Mouse (Mus musculus) CH12.LX (cell line): ENCODE data around the gene Fam69a. TPM values are rescaled to one million over a fixed set of nuclear protein-coding genes. Genes with fewer than 3 reads are reported as not detected.

Source experiments
- DNase-seq: peaks from one replicate; pipeline ENCODE4 v3.0.0-alpha.2; 2013; ENCODE audit errors: extremely low read depth
- H3K27ac ChIP-seq: 2 replicates; pipeline ENCODE4 v1.5.1; 2012; ENCODE audit warnings: low read depth, mild to moderate bottlenecking, control low read depth, moderate library complexity; ENCODE audit not compliant: insufficient read depth
- H3K27me3 ChIP-seq: replicated peaks from 2 replicates; pipeline ENCODE3; 2012; ENCODE audit warnings: inconsistent platforms
- H3K36me3 ChIP-seq, 2 experiments: replicated peaks in 1 of 2; 2 replicates each; pipeline versions ENCODE3 to v1.6.1; 2012; ENCODE audit warnings: inconsistent platforms in 1 of 2, low read length in 1 of 2, mild to moderate bottlenecking in 1 of 2, mixed read lengths in 1 of 2, moderate library complexity in 1 of 2; ENCODE audit not compliant: control insufficient read depth in 1 of 2, insufficient read depth in 1 of 2
- H3K4me1 ChIP-seq, 2 experiments: 2 replicates each; pipeline ENCODE4 v1.6.1; 2012; ENCODE audit warnings: inconsistent platforms in 1 of 2, moderate library complexity in 1 of 2; ENCODE audit not compliant: insufficient read depth in 2 of 2, control insufficient read depth in 1 of 2
- H3K4me2 ChIP-seq: 2 replicates; pipeline ENCODE4 v1.6.1; 2012; ENCODE audit warnings: low read depth, mild to moderate bottlenecking, control low read depth; ENCODE audit not compliant: poor library complexity, insufficient read depth, severe bottlenecking
- H3K4me3 ChIP-seq, 3 experiments: fragments of 150-350 bp in 1 of 3; sonication (generic) in 1 of 3; replicated peaks in 1 of 3; 2 replicates each; pipeline versions ENCODE3 to v1.5.1; 2011 to 2012; ENCODE audit warnings: low read depth in 2 of 3, low read length in 2 of 3, mild to moderate bottlenecking in 2 of 3, moderate library complexity in 2 of 3, control low read depth in 1 of 3, improper control_type of control experiment in 1 of 3, inconsistent platforms in 1 of 3, mixed read lengths in 1 of 3; ENCODE audit not compliant: poor library complexity in 1 of 3
- H3K79me2 ChIP-seq: replicated peaks from 2 replicates; pipeline ENCODE4 v1.6.1; 2012; ENCODE audit warnings: mild to moderate bottlenecking, moderate library complexity; ENCODE audit not compliant: control insufficient read depth, poor library complexity, insufficient read depth, severe bottlenecking; ENCODE audit errors: extremely low read depth
- H3K9ac ChIP-seq: 2 replicates; pipeline ENCODE4 v1.6.1; 2012; ENCODE audit warnings: low read depth, mild to moderate bottlenecking, control low read depth, moderate library complexity; ENCODE audit not compliant: insufficient read depth
- H3K9me3 ChIP-seq: replicated peaks from 2 replicates; pipeline ENCODE3; 2012; ENCODE audit warnings: low read length, inconsistent platforms, mixed read lengths
- BHLHE40 ChIP-seq: IDR thresholded peaks from 2 replicates; pipeline ENCODE4 v1.6.1; 2011; ENCODE audit warnings: mild to moderate bottlenecking, low read depth, low read length, improper control_type of control experiment
- CHD1 ChIP-seq: IDR thresholded peaks from 2 replicates; pipeline ENCODE4 v1.6.1; 2012; ENCODE audit warnings: low read depth, low read length, improper control_type of control experiment, inconsistent platforms
- E2F4 ChIP-seq: IDR thresholded peaks from 2 replicates; pipeline ENCODE4 v1.6.1; 2011; ENCODE audit warnings: low read depth, low read length, improper control_type of control experiment; ENCODE audit not compliant: insufficient replicate concordance
- ELF1 ChIP-seq: IDR thresholded peaks from 2 replicates; pipeline ENCODE4 v1.6.1; 2014; ENCODE audit warnings: low read depth, mild to moderate bottlenecking, inconsistent platforms, low read length, improper control_type of control experiment
- EP300 ChIP-seq: IDR thresholded peaks from 2 replicates; pipeline ENCODE4 v1.6.1; 2011; ENCODE audit warnings: low read length, improper control_type of control experiment
- ETS1 ChIP-seq: conservative IDR thresholded peaks from 2 replicates; pipeline ENCODE4 v1.6.1; 2012; ENCODE audit warnings: low read depth, mild to moderate bottlenecking, inconsistent platforms, low read length, improper control_type of control experiment, moderate library complexity
- IRF4 ChIP-seq: IDR thresholded peaks from 2 replicates; pipeline ENCODE4 v1.6.1; 2014; ENCODE audit warnings: low read depth, mild to moderate bottlenecking, inconsistent platforms, low read length, improper control_type of control experiment
- JUN ChIP-seq: IDR thresholded peaks from 2 replicates; pipeline ENCODE4 v1.6.1; 2011; ENCODE audit warnings: low read depth, mild to moderate bottlenecking, low read length, improper control_type of control experiment, moderate library complexity; ENCODE audit not compliant: insufficient read depth
- MAX ChIP-seq: IDR thresholded peaks from 2 replicates; pipeline ENCODE4 v1.6.1; 2011; ENCODE audit warnings: low read length, improper control_type of control experiment
- MAZ ChIP-seq: IDR thresholded peaks from 2 replicates; pipeline ENCODE4 v1.6.1; 2012; ENCODE audit warnings: low read depth, mild to moderate bottlenecking, inconsistent platforms, low read length, improper control_type of control experiment, moderate library complexity
- MEF2A ChIP-seq: IDR thresholded peaks from 2 replicates; pipeline ENCODE4 v1.6.1; 2014; ENCODE audit warnings: low read depth, mild to moderate bottlenecking, inconsistent platforms, low read length, improper control_type of control experiment, borderline replicate concordance
- NELFE ChIP-seq: IDR thresholded peaks from 2 replicates; pipeline ENCODE4 v1.6.1; 2011; ENCODE audit warnings: low read depth, low read length, improper control_type of control experiment
- PAX5 ChIP-seq: IDR thresholded peaks from 2 replicates; pipeline ENCODE4 v1.6.1; 2012; ENCODE audit warnings: low read length, inconsistent platforms, mixed read lengths
- POLR2A ChIP-seq: IDR thresholded peaks from 2 replicates; pipeline ENCODE4 v1.6.1; 2011; ENCODE audit warnings: low read depth, mild to moderate bottlenecking, improper control_type of control experiment, low read length
- POLR2AphosphoS2 ChIP-seq: IDR thresholded peaks from 2 replicates; pipeline ENCODE4 v1.6.1; 2011; ENCODE audit warnings: low read depth, low read length, improper control_type of control experiment
- TBP ChIP-seq: conservative IDR thresholded peaks from 2 replicates; pipeline ENCODE4 v1.6.1; 2011; ENCODE audit warnings: low read depth, low read length, improper control_type of control experiment
- UBTF ChIP-seq: IDR thresholded peaks from 2 replicates; pipeline ENCODE4 v1.6.1; 2012; ENCODE audit warnings: low read depth, mild to moderate bottlenecking, inconsistent platforms, low read length, improper control_type of control experiment, moderate library complexity
- USF1 ChIP-seq: IDR thresholded peaks from 2 replicates; pipeline ENCODE4 v1.6.1; 2014; ENCODE audit warnings: low read depth, mild to moderate bottlenecking, inconsistent platforms, low read length, improper control_type of control experiment
- ZKSCAN1 ChIP-seq: IDR thresholded peaks from 2 replicates; pipeline ENCODE4 v1.6.1; 2012; ENCODE audit warnings: low read depth, inconsistent platforms, low read length, improper control_type of control experiment, borderline replicate concordance
- ZMIZ1 ChIP-seq: IDR thresholded peaks from 2 replicates; pipeline ENCODE4 v1.6.1; 2012; ENCODE audit warnings: low read depth, mild to moderate bottlenecking, inconsistent platforms, low read length, improper control_type of control experiment
- ZNF384 ChIP-seq: IDR thresholded peaks from 2 replicates; pipeline ENCODE4 v1.6.1; 2012; ENCODE audit warnings: low read depth, low read length, improper control_type of control experiment, inconsistent platforms
- dilution Hi-C: fragments of 300-500 bp; cut with MboI; formaldehyde crosslinking; loops from 2 replicates; pipeline ENCODE4 v1.14.3; 2020; ENCODE audit warnings: low sequenced_read_pairs; ENCODE audit not compliant: extremely low pct_unique_long_range_greater_than_20kb, extremely low pct_ligation_motif_present
- in situ Hi-C: fragments of 300-500 bp; cut with MboI; formaldehyde crosslinking; loops from 3 replicates; pipeline ENCODE4 v1.14.3; 2019; ENCODE audit warnings: low sequenced_read_pairs, low pct_ligation_motif_present, low pct_unique_long_range_greater_than_20kb, mixed read lengths
- polyA plus RNA-seq: library from polyadenylated mRNA; unstranded; fragments of >175 nt; gene quantifications from 2 replicates; pipeline ENCODE4 v1.2.1, GENCODE M21; 2012; ENCODE audit warnings: low read depth; ENCODE audit not compliant: insufficient read length
- total RNA-seq, 2 experiments: library from RNA; depleted of rRNA; stranded (reverse); fragments of 300-350 nt in 1 of 2; fragments of >200 nt in 1 of 2; gene quantifications; 2 replicates each; pipeline ENCODE4 v1.2.3; 2012 to 2014

Fam69a gene
- total and polyA plus RNA-seq, 3 experiments = 4.2 to 14.2 (median 6.5) TPM

- Histone ChIP-seq H3K9ac (no peak overlapping the region), H3K9me3 (no peaks in the 10 kb centered on the region), H3K79me2 (peaks cover 3% of the 10 kb centered on the region; the same call in 1 of the 2 replicates), H3K27me3 (no peaks in the 10 kb centered on the region), H3K36me3 (no peaks in the 10 kb centered on the region), H3K4me2 (no peak overlapping the region), H3K27ac (no peak overlapping the region), H3K4me3 (no peak overlapping the region), H3K4me1 (peaks cover 7 to 67% of the 10 kb centered on the region in 2 experiments; a peak in 3 of 4 replicates)
- dilution Hi-C loops (no loop called here), in situ Hi-C loops (no loop called here)
- TF ChIP-seq POLR2AphosphoS2 = no peak
- no peak for TF ChIP-seq E2F4
- no peak for TF ChIP-seq POLR2A
- TF ChIP-seq UBTF = no peak
- no peak for TF ChIP-seq IRF4
- no peak for TF ChIP-seq TBP
- no peak for TF ChIP-seq USF1
- no peak for TF ChIP-seq ZNF384
- TF ChIP-seq ETS1 = no peak
- TF ChIP-seq ZMIZ1 = no peak
- no peak for TF ChIP-seq BHLHE40
- no peak for TF ChIP-seq MAX
- no peak for TF ChIP-seq JUN
- TF ChIP-seq MEF2A = no peak
- no peak for TF ChIP-seq PAX5
- TF ChIP-seq EP300 = no peak
- TF ChIP-seq ZKSCAN1 = no peak
- no peak for TF ChIP-seq ELF1
- no peak for TF ChIP-seq MAZ
- TF ChIP-seq NELFE = no peak
- DNase-seq = no peak
Observed at GRCm38 (mm10) chr5:107982016-107982415, 4.9 kb downstream of the Fam69a start.

- in situ Hi-C loops = no loop called here
- DNase-seq = no peak
- dilution Hi-C loops = no loop called here
Observed at GRCm38 (mm10) chr5:107979901-107980300, 7.0 kb downstream of the Fam69a start.

More at GRCm38 (mm10) chr5:107979901-107980300, 7.0 kb downstream of the Fam69a start:
- Histone ChIP-seq H3K4me3 (no peak overlapping the region), H3K79me2 (peaks cover 6% of the 10 kb centered on the region; the same call in 1 of the 2 replicates), H3K27ac (no peak overlapping the region), H3K9me3 (no peaks in the 10 kb centered on the region), H3K4me2 (peak overlapping the region; percentile 50), H3K4me1 (peaks cover 7 to 59% of the 10 kb centered on the region in 2 experiments; a peak in 3 of 4 replicates), H3K27me3 (no peaks in the 10 kb centered on the region), H3K9ac (no peak overlapping the region), H3K36me3 (no peaks in the 10 kb centered on the region)
- TF ChIP-seq EP300 = 0 out of 2 replicates have a peak, but pooled peaks have one; percentile 39
- TF ChIP-seq ZKSCAN1 = no peak
- TF ChIP-seq CHD1 = no peak
- TF ChIP-seq IRF4 = 0 out of 2 replicates have a peak, but pooled peaks have one; percentile 22
- no peak for TF ChIP-seq ZNF384
